Mouse (Mus musculus) bone marrow, adult 2 months (tissue): ENCODE measurements around the gene Ddx17. TPM values are rescaled to one million over a fixed set of nuclear protein-coding genes. Genes with fewer than 3 reads are reported as not detected.

Experiments used
- H3K27ac ChIP-seq: fragments of 200-500 bp; 2 replicates; pipeline ENCODE4 v1.5.1; 2012; ENCODE audit warnings: low read depth, mild to moderate bottlenecking, control low read depth, inconsistent platforms, low read length; ENCODE audit not compliant: control insufficient read depth, poor library complexity, insufficient read depth
- H3K4me1 ChIP-seq: fragments of 200-500 bp; 2 replicates; pipeline ENCODE4 v1.6.1; 2011; ENCODE audit warnings: low read length; ENCODE audit not compliant: control insufficient read depth, insufficient read depth
- H3K4me3 ChIP-seq: fragments of 200-500 bp; replicated peaks from 2 replicates; pipeline ENCODE3; 2011; ENCODE audit warnings: mild to moderate bottlenecking, low read depth, low read length, control low read depth; ENCODE audit not compliant: control insufficient read depth
- CTCF ChIP-seq: fragments of 200-500 bp; IDR thresholded peaks from 2 replicates; pipeline ENCODE4 v1.5.1; 2011; ENCODE audit warnings: low read length, control low read depth; ENCODE audit not compliant: control insufficient read depth, insufficient read depth
- POLR2A ChIP-seq: fragments of 200-500 bp; IDR thresholded peaks from 2 replicates; pipeline ENCODE4 v1.6.1; 2011; ENCODE audit warnings: low read depth, mild to moderate bottlenecking, control low read depth, low read length, borderline replicate concordance; ENCODE audit not compliant: control insufficient read depth
- WGBS: fragments of 180-500 bp; shearing (Covaris S2); methylation state at CpG from one replicate; pipeline ENCODE4 v1.1.7; 2018; 5-methylcytosine and 5-hydroxymethylcytosine counted together
- polyA plus RNA-seq: library from polyadenylated mRNA; stranded (reverse); fragments of >200 nt; gene quantifications from 2 replicates; pipeline ENCODE4 v1.2.4, GENCODE M21; 2011; ENCODE audit warnings: low replicate concordance; ENCODE audit not compliant: missing spikeins, insufficient read depth, insufficient read length

Gene Ddx17
- polyA plus RNA-seq, 1 experiment = 126 TPM

DNA sequence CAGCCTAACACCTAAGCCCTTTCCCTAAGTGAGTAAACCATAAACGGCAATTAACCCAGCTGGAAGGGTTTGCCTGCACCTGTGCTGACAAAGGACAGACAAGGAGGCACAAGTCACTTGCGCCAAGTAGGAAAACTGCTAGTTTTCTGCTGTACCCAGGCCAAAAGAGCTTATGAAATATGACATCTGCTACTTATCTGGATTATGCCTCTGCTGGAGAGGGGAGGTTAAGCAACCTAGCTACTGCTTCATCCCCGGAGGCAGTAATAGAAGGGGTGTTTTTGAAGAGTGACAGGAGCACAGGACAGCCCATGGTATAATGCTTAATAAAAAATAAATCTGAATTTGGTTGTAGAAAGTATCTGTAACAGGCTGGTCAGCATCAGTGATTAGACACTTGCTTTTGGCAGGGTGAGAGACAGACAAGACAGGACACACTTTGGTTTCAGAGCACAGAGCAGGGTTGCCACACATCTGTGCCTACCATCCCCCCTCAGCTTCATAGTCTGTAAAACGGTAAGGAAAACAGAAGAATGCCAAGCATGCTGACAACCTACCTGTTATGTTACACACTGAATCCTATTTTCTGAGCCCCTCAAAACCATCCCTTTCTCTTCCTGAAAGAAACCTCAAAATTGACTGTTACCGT is 18.4 kb downstream of the Ddx17 start:
- 65% methylated on average over 5 of the region's 5 CpGs for WGBS
- TF ChIP-seq POLR2A = no peak
- TF ChIP-seq CTCF = no peak
- no peak overlapping the region for H3K4me3 ChIP-seq
- no peaks in the 10 kb centered on the region for H3K4me1 ChIP-seq
- H3K27ac ChIP-seq = no peak overlapping the region

DNA sequence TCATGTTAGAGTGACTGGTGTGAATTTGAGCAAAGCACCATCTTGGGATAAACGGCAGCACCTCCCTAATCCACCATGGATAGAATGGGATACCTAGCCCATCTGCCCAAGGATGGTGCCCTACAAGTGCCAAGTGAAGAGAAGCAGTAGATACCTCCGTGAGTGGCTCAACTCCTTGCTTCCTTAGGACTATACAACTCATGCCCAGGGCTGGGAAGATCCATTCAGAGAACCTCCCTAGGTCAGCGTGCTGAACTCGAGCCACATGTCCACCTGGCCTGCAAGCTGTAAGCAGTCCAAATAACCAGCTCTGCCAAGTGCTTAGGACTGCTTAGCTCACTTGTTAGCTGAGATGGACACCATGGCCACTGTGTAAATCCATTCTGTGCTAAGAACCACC is 19.3 kb downstream of the Ddx17 start:
- WGBS = 87% methylated on average over 4 of the region's 4 CpGs
- no peak overlapping the region for H3K4me3 ChIP-seq
- TF ChIP-seq CTCF = no peak
- TF ChIP-seq POLR2A = no peak
- H3K4me1 ChIP-seq = no peaks in the 10 kb centered on the region
- no peak overlapping the region for H3K27ac ChIP-seq

DNA sequence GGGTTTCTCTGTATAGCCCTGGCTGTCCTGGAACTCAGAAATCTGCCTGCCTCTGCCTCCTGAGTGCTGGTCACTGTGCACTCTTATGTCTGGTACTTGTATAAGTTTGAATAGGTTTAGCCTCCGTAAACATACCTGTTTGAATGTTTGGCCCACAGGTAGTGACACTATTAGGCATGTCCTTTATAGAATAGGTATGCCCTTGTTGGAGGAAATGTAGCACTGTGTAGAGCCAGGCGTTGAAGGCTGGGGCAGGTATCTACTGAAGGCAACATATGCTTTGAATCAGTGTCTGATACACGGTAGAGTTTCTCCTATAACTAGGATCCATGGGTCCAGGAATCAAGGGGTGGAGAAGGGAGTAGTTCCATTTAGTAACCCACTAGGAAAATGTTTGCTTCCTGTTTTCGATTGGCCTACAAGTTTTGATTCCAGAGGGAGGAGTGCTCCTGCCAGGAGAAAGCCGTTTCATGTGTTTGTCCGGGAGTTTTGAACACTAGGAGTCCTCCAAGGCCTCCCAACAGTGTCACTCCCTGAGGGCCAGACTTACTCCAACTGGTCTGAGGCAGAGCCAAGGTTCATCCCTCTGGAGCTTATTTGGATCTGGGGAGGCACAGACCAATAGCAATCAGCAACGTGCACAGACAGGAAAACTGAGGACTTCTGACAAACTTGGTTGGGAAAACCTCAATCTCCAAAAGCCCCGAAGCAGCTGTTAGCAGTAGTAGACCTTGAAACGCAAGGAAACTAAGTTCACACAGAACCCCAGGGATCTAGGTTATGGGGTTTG is 20.4 kb downstream of the Ddx17 start:
- Histone ChIP-seq H3K4me3 (no peak overlapping the region), H3K4me1 (no peaks in the 10 kb centered on the region), H3K27ac (no peak overlapping the region)
- TF ChIP-seq POLR2A = no peak
- no peak for TF ChIP-seq CTCF
- 70% methylated on average over 9 of the region's 9 CpGs for WGBS

DNA sequence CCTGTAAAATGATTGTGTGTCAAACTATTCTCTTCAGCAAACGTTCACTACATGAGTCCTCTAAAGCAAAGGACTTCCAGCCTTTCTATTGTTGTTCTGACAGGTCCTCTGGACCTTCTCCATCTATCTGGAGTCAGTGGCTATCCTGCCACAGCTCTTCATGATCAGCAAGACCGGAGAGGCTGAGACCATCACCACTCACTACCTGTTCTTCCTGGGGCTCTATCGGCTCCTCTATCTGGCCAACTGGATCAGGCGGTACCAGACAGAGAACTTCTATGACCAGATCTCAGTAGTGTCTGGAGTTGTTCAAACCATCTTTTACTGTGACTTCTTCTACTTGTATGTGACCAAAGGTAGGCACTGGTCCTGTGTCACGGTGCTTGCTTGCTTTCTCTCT is 21.0 kb downstream of the Ddx17 start:
- WGBS = 75% methylated on average over 5 of the region's 5 CpGs
- TF ChIP-seq POLR2A (no peak), CTCF (no peak)
- Histone ChIP-seq H3K4me3 (no peak overlapping the region), H3K27ac (no peak overlapping the region), H3K4me1 (no peaks in the 10 kb centered on the region)

DNA sequence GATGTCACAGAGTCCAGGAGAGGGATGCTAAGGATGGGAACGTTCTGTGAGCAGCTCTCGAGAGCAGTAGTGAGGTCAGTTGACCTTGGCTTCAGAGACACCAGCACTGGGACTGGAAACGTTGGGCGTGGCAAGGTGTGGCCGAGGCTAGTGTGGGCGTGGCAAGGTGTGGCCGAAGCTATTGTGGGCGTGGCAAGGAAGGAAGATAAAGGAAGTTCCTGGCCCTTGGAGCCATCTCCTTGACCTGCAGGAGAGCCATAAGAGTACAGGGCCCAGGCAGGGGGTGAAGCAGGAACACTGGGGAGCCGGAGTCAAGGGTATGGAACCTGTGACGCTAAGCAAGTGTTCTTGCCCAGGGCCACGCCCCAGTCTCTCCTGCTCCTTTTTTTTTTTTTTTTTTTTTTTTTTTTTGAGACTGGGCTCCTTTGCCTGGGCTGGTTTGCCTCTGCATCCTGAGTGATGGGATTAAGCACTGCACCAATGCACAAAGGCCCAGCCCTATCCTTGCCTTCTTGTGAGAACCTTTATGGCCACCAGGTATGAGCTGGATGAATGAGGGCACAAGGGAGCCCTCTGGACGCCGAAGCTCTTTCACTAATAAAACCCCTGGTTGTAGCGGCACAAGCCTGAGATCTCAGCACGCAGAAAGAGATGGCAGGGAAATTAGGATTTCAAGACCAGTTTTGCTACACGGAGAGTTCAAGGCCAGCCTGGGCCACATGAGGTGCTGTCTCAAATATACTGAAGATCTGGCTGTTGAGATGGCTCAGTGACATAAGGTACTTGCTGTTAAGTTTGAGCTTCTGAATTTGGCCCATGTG is 26.9 kb downstream of the Ddx17 start:
- TF ChIP-seq CTCF (no peak), POLR2A (no peak)
- WGBS = 59% methylated on average over 16 of the region's 16 CpGs
- no peak overlapping the region for H3K27ac ChIP-seq
- no peak overlapping the region for H3K4me3 ChIP-seq
- peaks cover 2% of the 10 kb centered on the region for H3K4me1 ChIP-seq

DNA sequence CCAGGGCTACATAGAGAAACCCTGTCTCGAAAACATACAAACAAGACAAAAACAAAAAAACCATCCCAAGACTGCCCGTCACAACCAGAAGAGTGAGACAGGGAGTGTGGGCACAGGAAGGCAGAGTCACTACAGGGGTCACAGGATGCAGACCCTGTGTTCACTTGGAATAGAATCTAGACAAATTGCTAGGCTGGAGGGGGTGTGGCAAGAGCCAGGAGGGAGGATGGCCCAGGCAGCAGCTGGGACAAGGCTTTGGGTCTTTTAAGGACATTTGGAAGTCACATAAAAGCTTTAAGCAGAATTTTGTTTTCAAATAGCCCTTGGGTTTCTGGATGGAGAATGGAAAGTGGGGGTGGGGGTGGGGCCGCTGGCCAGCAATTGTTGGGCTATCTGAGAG is 28.0 kb downstream of the Ddx17 start:
- 75% methylated on average over 3 of the region's 3 CpGs for WGBS
- no peak overlapping the region for H3K27ac ChIP-seq
- H3K4me1 ChIP-seq = peaks cover 2% of the 10 kb centered on the region
- TF ChIP-seq POLR2A = no peak
- no peak for TF ChIP-seq CTCF
- no peak overlapping the region for H3K4me3 ChIP-seq

DNA sequence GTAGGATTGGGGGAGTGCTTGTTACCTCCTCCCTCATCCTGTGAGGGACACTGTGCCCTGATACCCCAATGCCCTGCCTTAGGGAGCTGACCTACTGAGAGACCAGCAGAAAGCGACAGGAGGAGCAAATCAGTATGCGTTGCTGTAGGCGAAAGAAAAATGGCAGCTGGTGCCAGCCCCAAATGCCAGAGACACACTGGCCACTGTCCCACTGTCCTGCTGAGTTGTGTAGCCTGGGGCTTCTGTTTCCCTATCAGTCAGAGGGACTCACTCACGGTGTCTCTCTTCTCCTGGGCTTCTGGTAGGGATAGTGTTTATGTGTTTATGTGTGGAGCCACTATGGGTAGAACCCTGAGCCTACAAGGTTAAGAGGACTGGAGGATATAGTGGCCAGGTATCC is 28.8 kb downstream of the Ddx17 start:
- no peak for TF ChIP-seq CTCF
- no peak for TF ChIP-seq POLR2A
- Histone ChIP-seq H3K4me1 (peaks cover 2% of the 10 kb centered on the region), H3K4me3 (no peak overlapping the region), H3K27ac (no peak overlapping the region)
- WGBS = 83% methylated on average over 4 of the region's 4 CpGs
